ENCODE assay signal across 11 mouse cellular contexts in genomic region chr3:149083391-149083790, GRCm38 (mm10).
A peak's percentile ranks its signal among the peaks of the same experiment; 100 is the strongest.
DNase-seq lines count a peak whose midpoint lies in the region; ATAC-seq and TF ChIP-seq lines count a peak whose summit lies in the region.
"Had no signal": no experiment of that assay in that cellular context is flagged by ENCODE, and none has a peak within 500 bp of the region (broad histone marks: within the 10 kb centered on the region; RNA-seq: fewer than 3 reads in every experiment).

No protein-coding gene starts in this region.

- no peaks in the 10 kb centered on the region for H3K27me3 ChIP-seq in intestine, embryonic 16.5 days (replicated peaks; ENCODE audit: control insufficient read depth, insufficient read depth, low read length)
- H3K27me3 ChIP-seq in lung, embryonic 14.5 days (ENCODE audit: insufficient read depth, low read length) = no peaks in the 10 kb centered on the region
- no peaks in the 10 kb centered on the region for H3K27me3 ChIP-seq in stomach, postnatal 0 days (ENCODE audit: control insufficient read depth, insufficient read depth, low read length)
- no peaks in the 10 kb centered on the region for H3K27me3 ChIP-seq in heart, embryonic 10.5 days (ENCODE audit: insufficient read depth, poor library complexity, severe bottlenecking)

- no peaks in the 10 kb centered on the region for H3K9me3 ChIP-seq in intestine, embryonic 16.5 days (ENCODE audit: control insufficient read depth, low read length)
- H3K9me3 ChIP-seq in lung, embryonic 14.5 days (ENCODE audit: low read depth, low read length) = no peaks in the 10 kb centered on the region
- no peaks in the 10 kb centered on the region for H3K9me3 ChIP-seq in stomach, postnatal 0 days (ENCODE audit: control insufficient read depth, low read length)
- no peaks in the 10 kb centered on the region for H3K9me3 ChIP-seq in heart, embryonic 10.5 days
- H3K9me3 ChIP-seq: forebrain, embryonic 15.5 days had no signal

- no peak overlapping the region for H3K27ac ChIP-seq in intestine, embryonic 16.5 days (ENCODE audit: low read length)
- peak overlapping the region; percentile 63 for H3K27ac ChIP-seq in lung, embryonic 14.5 days (ENCODE audit: low read depth)
- peak overlapping the region; percentile 36; the same call in 1 of the 2 replicates for H3K27ac ChIP-seq in stomach, postnatal 0 days (replicated peaks)
- no peak overlapping the region for H3K27ac ChIP-seq in heart, embryonic 10.5 days
- H3K27ac ChIP-seq: forebrain, embryonic 15.5 days had no signal

- ATAC-seq in intestine, embryonic 16.5 days = 0 out of 2 replicates have a peak, but pooled peaks have one; percentile 18
- peak; percentile 21; the same call in 1 of the 2 replicates for ATAC-seq in lung, embryonic 14.5 days (ENCODE audit: insufficient read depth)
- ATAC-seq in stomach, postnatal 0 days (ENCODE audit: low FRiP score, low TSS enrichment) = peak; percentile 76
- ATAC-seq: forebrain, embryonic 15.5 days had no signal

- H3K4me2 ChIP-seq in intestine, embryonic 16.5 days (ENCODE audit: low read depth, low read length) = peak overlapping the region; percentile 26
- H3K4me2 ChIP-seq in lung, embryonic 14.5 days = peak overlapping the region; percentile 46
- peak overlapping the region; percentile 32; the same call in 1 of the 2 replicates for H3K4me2 ChIP-seq in stomach, postnatal 0 days (replicated peaks; ENCODE audit: low read depth)
- H3K4me2 ChIP-seq: forebrain, embryonic 15.5 days had no signal

- peak overlapping the region; percentile 49; the same call in 1 of the 2 replicates for H3K9ac ChIP-seq in intestine, embryonic 16.5 days (ENCODE audit: low read depth, low read length)
- H3K9ac ChIP-seq in lung, embryonic 14.5 days = no peak overlapping the region
- H3K9ac ChIP-seq in stomach, postnatal 0 days (ENCODE audit: low read length) = no peak overlapping the region; the same call in 1 of the 2 replicates
- H3K9ac ChIP-seq: forebrain, embryonic 15.5 days had no signal

- WGBS in intestine, embryonic 16.5 days = 35% methylated on average over 11 of the region's 11 CpGs
- WGBS in lung, embryonic 14.5 days = 21% methylated on average over 11 of the region's 11 CpGs
- WGBS in stomach, postnatal 0 days = 22% methylated on average over 11 of the region's 11 CpGs
- WGBS in heart, embryonic 10.5 days = 44% methylated on average over 11 of the region's 11 CpGs

- H3K4me3 ChIP-seq in intestine, embryonic 16.5 days (ENCODE audit: low read length) = no peak overlapping the region
- H3K4me3 ChIP-seq in lung, embryonic 14.5 days (ENCODE audit: low read depth, low read length) = no peak overlapping the region
- H3K4me3 ChIP-seq in stomach, postnatal 0 days (ENCODE audit: low read depth, low read length) = no peak overlapping the region
- no peak overlapping the region; the same call in 1 of the 2 replicates for H3K4me3 ChIP-seq in heart, embryonic 10.5 days
- H3K4me3 ChIP-seq: forebrain, embryonic 15.5 days had no signal

- H3K36me3 ChIP-seq in intestine, embryonic 16.5 days (ENCODE audit: control insufficient read depth, insufficient read depth, low read length) = no peaks in the 10 kb centered on the region
- H3K36me3 ChIP-seq in lung, embryonic 14.5 days (ENCODE audit: insufficient read depth) = no peaks in the 10 kb centered on the region
- no peaks in the 10 kb centered on the region for H3K36me3 ChIP-seq in stomach, postnatal 0 days (ENCODE audit: control insufficient read depth, insufficient read depth, low read length)
- no peaks in the 10 kb centered on the region for H3K36me3 ChIP-seq in heart, embryonic 10.5 days
- H3K36me3 ChIP-seq: forebrain, embryonic 15.5 days had no signal

- DNase-seq in kidney, postnatal 10 days = peak; percentile 13
- no peak for DNase-seq in kidney, adult 9 months
- peak; percentile 68 for DNase-seq in lung, embryonic 14.5 days
- peak; percentile 40 for DNase-seq in stomach, postnatal 0 days (ENCODE audit: low spot score)
- DNase-seq in layer of hippocampus, adult 11-12 months (ENCODE audit: low spot score) = no peak
- no peak for DNase-seq in T-cell, adult 2 months (ENCODE audit: low spot score)
- DNase-seq in heart, embryonic 10.5 days (ENCODE audit: low spot score) = no peak
- DNase-seq: kidney, adult 18-20 months; spleen, adult 18-20 months had no signal

- H3K4me1 ChIP-seq in intestine, embryonic 16.5 days (ENCODE audit: control insufficient read depth, insufficient read depth, low read length) = peaks cover 30% of the 10 kb centered on the region
- peaks cover 22% of the 10 kb centered on the region for H3K4me1 ChIP-seq in lung, embryonic 14.5 days (ENCODE audit: insufficient read depth)
- no peaks in the 10 kb centered on the region for H3K4me1 ChIP-seq in stomach, postnatal 0 days (replicated peaks; ENCODE audit: control insufficient read depth, insufficient read depth)
- peaks cover 26% of the 10 kb centered on the region for H3K4me1 ChIP-seq in heart, embryonic 10.5 days

- TF ChIP-seq EP300 in stomach, postnatal 0 days (optimal IDR thresholded peaks at IDR 0.05) = no peak

- TF ChIP-seq CTCF in lung, embryonic 14.5 days (IDR thresholded peaks at IDR 0.05; ENCODE audit: low read depth) = no peak
- no peak for TF ChIP-seq CTCF in stomach, postnatal 0 days (IDR thresholded peaks at IDR 0.05; ENCODE audit: low read depth)

Comparison
In these comparisons a context has a peak if more than half of its experiments do, and no peak if none do; other contexts are left out.
1. DNase-seq: peak in kidney, postnatal 10 days (single experiment), lung, embryonic 14.5 days (single experiment) and stomach, postnatal 0 days (single experiment); none in kidney, adult 9 months (single experiment), layer of hippocampus, adult 11-12 months (single experiment), T-cell, adult 2 months (single experiment) and heart, embryonic 10.5 days (single experiment).
2. ATAC-seq: peak in every context shown above with its lines; median percentile 76 in stomach, postnatal 0 days; 21 in lung, embryonic 14.5 days; 18 in intestine, embryonic 16.5 days.
3. H3K27ac ChIP-seq: peak in lung, embryonic 14.5 days (single experiment) and stomach, postnatal 0 days (single experiment); none in intestine, embryonic 16.5 days (single experiment) and heart, embryonic 10.5 days (single experiment).
4. Peak in every context shown above with its lines, with median percentiles within 50 percentile points of each other: H3K4me2 ChIP-seq.